Mouse (Mus musculus) CD4-positive helper T cell, adult 2 months (primary cell): ENCODE data around the gene Galntl6.

Experiments
- DNase-seq: peaks from one replicate; pipeline ENCODE4 v3.0.0-alpha.2; 2012; ENCODE audit warnings: low read depth, missing footprints, low spot score

Gene Galntl6

DNA sequence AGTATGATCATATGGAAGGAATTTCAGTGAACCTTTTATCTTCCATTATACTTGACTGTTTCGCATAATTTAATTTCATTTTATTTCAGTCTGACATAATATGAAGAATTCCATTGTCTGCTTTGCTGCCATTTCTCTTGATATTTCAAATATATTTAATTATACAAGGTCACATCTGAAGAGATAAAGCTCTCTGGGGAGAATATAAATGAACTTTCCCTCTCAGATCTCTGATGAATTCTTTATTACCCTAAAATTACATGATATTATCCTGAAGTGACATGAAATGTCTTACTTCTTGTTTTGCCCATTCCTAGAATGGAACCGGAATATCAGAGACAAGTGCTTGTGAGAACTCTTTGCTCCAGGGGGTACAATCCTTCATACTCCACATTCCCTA, 647.0 kb downstream of the Galntl6 start:
- DNase-seq = no peak

DNA sequence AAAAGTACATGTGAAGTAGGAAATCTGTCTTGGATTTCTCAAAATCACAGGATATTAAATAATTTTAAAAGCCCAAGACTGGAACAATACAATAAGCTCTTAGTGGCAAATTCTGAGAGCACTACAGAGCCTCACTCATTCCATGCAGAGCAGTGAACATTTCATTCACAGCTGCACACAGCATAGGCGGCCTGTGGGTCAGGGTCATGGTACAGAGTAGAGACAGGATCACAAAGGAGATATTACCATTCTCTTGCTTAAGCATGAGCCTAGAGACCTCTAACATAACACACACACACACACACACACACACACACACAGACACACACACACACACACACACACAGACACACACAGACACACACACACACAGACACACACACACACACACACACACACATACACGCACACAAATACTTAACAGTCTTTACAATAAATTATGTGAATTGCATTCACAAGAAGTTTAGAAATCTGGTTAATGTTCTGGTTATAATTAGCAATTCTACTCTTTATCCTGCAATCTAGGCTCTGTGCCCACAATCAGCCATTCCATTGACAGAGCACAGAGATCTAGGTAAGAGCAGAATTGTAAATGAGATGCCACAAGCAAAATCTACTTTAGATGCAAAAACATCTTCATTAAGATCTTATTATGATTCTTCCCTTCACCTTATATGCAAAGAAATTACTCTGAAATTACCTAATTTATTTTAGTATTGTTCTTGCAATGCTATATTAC, 653.7 kb downstream of the Galntl6 start:
- no peak for DNase-seq

DNA sequence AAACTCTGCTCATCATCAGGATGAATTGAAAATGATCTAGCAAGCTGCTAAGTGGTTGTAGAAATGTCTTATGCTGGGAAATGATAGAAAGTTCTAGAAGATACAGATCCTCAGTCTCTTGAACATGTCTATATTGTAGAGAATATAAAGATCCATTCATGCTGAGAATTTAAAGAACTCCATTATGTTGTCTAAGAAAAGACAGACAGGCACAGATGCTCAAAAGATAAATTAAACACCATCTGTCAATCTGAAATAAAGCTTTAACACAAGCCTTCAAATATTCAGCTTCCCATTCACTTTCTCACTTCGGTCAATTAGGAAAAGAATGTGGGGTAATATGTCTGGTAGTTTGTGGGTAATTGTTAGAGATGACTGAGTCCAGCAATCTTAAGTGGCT, 658.8 kb downstream of the Galntl6 start:
- DNase-seq = no peak

DNA sequence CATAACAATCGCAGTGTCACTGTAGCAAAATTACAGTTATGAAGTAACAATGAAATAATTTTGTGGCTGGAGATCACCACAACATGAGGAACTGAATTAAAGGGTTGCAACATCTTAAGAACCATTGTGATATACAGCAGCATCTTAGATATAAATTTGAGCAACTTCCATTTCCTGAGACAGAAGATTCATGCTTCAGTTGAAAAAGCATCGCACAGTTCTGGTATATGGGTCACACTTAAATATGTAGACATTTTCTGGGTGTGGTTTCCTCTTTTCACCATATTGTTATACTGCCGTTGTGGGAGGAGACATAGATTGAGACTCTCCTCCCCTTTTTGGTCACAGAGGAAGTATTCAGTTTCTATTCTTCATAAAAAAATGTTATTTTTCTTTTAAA, 667.6 kb downstream of the Galntl6 start:
- DNase-seq = no peak

DNA sequence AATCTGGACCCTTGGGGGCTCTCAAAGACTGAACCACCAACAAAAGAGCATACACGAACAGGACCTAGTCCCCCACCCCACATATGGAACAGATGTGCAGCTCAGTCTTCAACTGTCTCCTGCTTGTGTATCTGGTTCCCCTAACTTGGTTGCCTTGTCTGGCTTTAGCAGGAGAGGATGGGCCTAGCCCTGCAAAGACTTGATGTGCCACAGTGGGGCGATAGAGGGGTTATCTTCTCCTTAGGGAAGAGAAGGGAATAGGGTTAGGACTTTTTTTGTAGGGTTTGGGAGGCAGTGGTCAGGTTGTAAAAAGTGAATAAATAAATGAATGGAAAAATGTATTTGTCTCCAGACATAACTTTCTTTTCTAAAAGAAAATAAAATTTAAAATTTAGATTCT, 678.2 kb downstream of the Galntl6 start:
- no peak for DNase-seq

DNA sequence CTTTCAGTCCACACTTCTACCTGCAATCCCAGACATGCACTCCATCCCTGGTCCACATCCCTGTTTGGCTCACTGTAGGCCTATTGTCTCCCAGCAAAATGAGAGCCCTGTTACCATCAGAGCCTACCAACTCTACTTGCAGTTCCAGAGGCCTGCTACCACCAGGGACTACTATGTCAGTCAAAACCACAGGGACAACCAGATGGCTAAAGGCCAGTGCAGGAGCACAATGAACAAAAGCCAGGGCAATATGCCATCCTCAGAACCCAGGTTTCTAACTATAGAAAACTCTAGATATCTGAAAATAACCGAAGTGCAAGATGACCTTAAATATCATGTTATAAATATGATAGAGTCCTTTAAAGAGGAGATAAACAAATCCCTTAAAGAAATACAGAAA, 683.7 kb downstream of the Galntl6 start:
- no peak for DNase-seq

DNA sequence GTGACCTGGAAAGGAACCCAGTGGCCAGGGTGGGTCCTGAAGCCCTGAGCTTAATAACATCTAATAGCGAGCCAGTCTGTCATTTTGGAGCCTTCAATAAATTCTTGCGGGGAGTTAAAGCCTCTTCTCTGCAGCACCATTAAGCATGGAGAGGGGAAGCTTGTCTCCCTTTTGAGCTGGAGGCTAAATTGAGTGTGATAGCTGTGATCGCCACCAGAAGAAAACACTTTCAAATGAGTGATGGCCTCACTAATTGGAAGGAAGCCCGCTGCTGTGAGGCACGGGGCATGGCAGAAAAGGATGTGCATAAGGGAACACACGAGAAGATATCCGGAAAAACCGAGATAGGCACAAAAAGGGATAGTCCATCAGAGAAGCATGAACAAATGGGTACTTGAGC, 694.6 kb downstream of the Galntl6 start:
- no peak for DNase-seq

DNA sequence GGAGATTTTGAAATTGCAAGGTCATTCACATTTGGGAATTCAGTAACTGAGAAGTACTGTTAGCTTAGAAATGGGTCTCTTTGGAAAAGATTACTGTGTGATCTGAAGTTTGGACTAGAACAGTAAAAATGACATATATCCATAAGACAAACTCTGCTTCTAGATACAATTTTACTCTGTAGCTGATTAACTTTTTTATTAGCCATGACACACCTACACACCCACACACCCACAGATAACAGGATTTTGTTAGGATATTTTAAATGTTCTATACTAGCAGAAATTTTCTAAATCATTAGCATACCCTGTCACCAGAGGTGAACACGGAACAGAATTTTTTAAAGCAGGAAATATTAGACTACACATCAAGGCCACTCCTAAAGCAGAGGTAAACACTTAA, 722.7 kb downstream of the Galntl6 start:
- DNase-seq = no peak

DNA sequence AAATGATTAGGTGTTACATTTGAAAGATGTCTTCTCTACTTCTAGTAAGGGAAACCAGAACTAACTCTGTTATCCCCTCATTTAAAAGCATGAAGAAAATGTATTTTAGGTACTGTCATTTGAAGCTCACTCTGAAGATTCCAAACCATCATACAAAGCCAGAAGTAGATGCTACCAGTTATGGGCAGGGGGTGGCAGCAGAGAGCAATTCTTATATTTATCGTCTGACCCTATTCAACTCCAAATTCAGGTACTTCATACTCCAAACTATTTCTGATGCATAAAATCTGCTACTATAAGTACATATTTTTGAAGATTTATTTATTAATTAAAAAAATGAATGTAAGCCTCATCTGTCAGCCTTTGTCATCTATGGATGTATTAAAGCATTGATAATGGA, 765.5 kb downstream of the Galntl6 start:
- no peak for DNase-seq

DNA sequence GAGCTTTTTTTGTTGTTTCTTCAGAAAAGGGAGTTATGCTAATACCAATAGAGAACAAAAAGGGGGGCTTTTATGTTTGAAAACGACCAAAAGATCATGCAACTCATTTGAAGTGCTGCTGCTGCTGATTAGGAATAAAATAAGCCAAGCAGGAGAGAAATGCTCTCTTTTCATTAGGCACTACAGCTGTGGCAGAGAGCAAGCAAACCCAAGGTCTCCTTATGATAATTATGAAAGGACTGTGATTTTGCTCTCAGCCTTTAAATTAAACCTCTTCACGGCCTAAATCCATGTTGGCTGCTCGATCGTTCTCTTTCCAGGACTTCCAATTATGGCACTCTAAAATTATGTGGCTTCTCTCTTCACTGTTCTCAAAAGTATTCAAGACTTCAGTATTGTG, 825.7 kb downstream of the Galntl6 start:
- DNase-seq = no peak

DNA sequence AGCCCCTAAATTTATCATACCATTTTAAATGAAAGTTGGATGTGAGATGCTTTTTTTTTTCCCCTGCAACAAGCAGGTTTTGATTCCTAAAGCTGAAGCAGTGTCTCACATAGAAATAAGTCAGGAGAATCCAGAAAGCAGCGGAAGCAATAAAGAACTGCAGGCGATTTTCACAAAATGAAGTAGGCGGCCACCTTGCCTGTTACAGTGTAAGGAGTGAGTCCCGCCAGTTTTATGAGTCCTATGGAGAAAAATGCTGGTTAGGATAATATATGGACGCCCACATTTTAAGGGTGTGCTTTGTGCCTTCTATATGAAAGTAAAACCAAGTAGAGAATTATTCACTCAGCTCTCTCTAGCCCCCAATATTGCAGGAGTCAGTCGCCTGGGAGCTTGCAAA, 827.5 kb downstream of the Galntl6 start:
- DNase-seq = no peak

DNA sequence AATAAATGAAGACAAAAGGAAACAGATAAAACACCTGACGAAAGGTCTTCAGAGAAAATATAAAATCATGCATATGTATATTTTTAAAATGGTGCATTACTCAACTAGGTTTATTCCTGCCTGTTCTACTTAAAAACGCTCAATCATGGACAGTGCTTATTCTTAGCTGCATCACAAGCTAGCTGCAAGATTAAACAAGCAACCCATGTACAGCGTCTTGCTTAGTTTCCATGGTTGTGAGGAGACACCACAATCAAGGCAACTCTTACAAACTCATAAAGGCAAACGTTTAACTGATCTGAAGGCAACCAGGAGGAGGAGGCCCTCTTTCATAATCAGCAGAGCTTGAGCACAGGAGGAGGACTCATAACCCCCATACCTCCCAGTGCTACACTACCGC, 830.7 kb downstream of the Galntl6 start:
- DNase-seq = no peak

DNA sequence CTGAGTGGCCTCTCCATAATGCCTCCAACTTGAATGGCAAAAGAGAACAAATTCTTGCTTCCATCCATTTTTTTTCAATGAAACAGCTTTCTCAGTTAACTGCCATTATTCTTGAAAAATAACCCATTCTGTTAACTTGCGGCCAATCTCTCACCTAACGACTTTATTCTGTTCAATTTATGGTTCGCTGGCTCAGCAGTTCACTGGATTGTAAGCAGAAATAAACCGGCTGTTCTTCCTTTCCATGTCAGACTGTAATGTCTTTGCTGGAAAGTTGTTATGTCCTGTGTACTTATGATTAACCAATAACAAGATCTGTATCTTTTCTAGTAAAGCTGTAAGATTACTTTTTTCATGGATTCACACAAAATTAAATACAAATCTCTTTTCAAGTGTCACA, 837.8 kb downstream of the Galntl6 start:
- DNase-seq = no peak

DNA sequence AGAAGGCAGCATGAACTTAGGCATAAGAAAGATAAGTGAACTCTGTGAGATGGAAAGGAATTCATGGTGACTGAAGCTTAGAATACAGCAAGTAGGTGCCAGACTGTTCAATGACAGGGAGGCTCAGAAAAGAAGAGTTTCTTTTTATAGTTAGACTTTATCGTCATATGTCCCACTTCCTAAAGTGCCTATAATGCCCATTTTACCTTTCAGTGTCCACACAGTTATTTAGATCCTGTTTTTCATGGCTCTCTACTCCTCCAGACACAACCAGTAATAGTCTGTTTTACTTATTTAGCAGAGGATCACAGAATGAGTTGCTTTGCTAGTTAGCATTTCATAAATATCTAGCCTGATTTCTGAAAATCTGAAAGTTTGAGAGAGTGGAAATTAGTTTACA, 838.7 kb downstream of the Galntl6 start:
- no peak for DNase-seq

DNA sequence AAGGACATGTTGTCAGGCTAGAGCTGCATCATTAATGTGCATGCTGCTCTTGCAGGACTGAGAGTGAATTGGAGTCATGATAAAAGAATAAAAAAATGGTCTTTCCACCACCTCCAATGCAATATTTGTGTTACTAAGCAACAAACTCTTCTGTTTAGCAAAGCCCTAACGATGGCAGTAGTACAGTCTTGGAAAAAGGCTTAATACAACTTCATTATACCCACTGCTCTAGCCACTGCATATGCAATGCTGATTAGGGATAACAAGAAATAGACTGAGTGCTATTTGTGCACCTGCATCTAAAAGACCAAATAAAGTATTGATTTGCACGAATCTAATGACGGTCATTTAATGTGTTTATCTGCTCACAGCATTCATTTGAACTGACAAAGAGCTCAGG, 880.2 kb downstream of the Galntl6 start:
- DNase-seq = no peak

DNA sequence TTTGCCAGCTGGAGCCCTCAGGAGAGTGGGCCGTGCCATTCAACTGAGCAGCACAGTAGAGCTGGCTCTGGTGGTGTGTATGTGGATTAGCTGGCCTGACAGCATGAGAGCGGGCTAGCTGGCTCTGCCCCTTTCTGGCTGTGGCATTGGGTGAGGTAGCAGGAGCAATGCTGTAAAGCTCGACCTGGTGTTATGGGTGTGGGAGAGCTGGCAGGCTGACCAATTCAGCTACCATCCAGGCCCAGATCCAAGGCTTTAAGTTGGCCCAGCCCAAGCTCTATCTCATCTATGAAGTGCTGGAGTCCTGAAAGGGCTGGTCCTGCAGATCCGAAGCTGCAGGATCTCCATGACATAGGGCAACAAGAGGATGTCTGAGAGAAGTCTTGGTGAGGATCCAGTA, 886.9 kb downstream of the Galntl6 start:
- DNase-seq = no peak

DNA sequence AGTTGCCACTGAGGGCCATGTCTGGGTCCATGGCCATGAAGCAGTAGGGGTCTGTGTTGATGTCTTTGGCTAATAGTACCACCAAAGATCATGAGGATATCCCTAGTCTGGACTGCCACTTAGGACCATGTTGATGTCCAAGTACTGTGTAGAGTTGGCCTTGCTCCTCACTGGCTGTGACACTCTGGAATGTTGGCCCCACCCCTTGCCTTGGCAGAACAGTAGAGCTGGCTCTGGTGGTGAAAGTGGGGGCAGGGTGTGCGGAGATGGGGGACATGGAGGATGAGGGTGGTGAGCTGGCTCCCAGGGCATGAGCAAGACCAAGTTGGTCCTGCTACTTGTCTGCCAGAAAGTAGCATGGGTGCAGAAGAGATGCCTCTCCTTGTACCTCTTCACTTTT, 887.3 kb downstream of the Galntl6 start:
- DNase-seq = no peak

DNA sequence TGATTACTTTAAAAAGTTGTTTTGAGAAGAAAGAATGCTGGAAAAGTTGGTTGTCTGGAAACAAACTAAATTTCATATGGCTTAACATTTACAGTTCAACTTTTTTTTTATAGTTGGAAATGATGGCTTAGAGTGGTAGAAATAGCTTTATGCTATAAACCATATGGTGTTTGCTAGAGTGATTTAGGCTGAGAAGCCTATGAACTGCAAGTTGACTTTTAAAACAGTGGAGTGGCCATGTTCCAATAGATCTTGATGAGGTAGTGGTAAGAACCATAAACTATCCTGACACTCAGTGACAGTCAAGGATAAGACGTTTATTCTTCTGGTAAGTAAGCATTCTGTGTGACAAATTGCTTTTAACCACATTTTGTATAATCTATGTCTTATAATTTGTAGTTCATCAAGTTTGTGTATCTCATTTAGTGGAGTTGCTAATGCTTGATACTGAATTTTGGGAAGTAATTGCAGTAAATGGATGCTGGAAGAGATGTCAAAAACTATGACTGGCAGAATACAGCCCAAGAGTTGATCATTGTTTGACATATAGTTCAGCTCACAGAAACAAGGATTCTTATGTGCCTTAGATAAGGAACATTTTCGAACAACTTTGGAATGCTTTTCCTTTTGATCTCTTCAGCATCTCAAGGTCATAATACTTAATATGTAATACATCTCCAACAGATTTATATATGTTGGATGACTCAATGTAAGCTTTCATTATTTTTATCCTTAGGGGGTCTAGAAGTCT, 888.8 kb downstream of the Galntl6 start:
- DNase-seq = no peak

DNA sequence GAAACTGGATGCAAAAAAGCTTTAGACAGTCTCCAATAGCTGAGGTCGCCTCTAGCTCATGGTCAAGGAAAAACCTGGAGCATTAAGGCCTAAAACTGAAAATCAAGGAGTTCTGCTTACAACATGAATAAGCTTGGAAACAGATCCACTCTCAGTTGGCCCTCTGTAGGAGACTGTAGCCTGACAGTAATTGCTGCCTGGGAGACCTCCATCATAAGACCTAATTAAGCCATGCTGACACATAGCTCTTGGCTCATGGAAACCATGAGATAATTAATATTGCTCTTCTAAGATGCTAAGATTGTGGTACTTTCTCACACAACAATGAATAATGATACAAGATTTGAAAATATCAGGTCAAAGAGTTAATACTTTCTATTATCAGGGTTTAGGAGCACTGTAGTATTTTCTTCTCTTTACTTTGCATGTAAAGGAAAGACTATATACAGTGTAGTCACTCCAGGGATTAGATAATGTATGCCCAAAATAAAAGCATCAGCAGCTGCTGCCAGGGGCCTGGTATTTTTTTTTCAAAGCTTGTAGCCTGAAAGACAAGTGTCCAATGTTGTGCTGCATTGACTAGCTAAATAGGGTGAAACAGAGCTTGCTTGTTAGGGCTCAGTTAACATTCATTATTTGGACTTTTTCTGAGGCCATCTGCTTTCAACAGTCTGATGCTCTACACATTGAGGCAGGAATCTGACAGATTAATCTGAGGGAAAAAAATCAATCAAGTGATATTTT, 922.8 kb downstream of the Galntl6 start:
- DNase-seq = no peak

DNA sequence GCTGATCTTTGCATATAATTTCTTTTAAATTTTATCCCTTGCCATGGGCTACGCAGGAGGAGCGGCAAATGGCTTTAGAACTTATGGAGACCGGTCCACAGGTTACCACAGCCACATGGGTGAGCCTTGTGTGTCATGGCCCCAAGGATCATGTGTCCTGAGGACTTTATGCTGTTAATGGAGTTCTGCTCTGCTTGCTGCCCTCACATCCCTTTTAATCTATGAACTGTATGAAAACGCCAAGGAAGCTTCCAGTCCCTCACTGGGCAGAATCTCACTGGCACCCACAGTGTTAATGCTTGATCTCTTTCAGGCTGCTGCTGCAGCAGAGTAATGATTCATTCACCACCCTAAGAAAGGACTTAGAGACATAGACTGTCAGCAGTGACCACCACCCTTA, 935.1 kb downstream of the Galntl6 start:
- DNase-seq = no peak

DNA sequence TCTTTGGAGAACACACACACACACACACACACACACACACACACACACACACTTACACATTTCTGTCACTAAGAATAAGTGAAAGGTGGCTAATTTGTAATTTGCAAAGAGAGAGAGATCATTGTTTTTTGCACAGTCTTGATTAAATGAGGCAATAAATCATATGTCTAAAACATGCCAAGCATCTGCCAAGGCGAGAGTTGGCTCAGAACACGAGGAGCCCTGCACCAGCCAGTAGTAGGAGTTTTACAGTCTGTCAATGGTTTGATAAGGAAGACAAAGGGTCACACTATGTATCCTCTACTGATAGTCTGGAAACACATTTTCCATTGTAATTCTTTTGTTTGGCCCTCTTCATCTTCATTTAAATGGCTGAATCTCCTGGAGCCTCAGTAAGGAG, 938.3 kb downstream of the Galntl6 start:
- DNase-seq = no peak

DNA sequence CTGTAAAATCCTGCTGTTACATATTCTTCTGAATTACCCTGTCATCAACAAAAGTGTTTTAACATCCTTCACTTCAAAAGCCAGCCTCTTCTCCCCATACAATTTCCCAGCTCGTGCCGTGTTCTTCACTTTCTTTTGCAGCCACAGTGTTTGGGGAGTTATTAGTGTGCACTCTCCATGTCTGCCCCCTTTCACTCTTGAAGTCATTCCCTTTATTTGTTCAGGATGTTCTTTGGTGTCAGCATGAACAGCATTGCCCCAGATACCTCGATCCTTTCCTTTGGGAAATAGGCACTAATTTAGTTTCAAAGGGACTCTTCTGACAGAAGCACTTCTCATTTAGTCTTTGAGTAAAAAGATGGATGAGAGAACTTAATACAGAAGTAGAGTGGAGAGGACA, 939.6 kb downstream of the Galntl6 start:
- DNase-seq = no peak

DNA sequence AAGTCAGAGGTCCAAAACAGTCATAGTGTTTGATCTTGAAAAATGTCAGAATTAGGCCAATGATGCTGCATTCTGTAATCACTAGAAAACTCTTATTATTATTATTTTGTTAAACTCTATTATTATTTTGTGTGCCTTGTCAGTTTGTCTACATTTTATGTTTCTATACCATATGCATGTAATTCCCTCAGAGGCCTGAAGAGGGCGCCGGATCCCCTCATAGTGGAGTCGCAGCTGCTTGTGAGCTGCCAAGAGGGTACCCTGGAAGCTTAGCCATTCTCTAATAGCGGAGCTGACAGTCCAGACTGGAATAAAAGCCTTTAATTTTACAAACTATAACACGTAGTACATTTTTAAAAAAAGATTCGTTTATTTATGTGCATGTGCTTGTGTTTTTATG, 945.8 kb downstream of the Galntl6 start:
- no peak for DNase-seq
